Mouse (Mus musculus) heart, embryonic 15.5 days (tissue): Measurements from ENCODE around the gene Fam129c. TPM values are rescaled to one million over a fixed set of nuclear protein-coding genes. Genes with fewer than 3 reads are reported as not detected.
A peak's percentile ranks its signal among the peaks of the same experiment; 100 is the strongest.

Source experiments
- ATAC-seq: fragments of 200-750 bp; cut with Nextera tagmentation; replicated peaks from 2 replicates; pipeline ENCODE4 v1.8.0; 2017; ENCODE audit warnings: low read depth, moderate TSS enrichment; ENCODE audit not compliant: insufficient number of reproducible peaks, insufficient read depth, low FRiP score
- H3K27ac ChIP-seq: fragments of 300-500 bp; sonication (generic); 2 replicates; pipeline ENCODE4 v1.5.1; 2015; ENCODE audit warnings: mild to moderate bottlenecking, inconsistent platforms
- H3K27me3 ChIP-seq: fragments of 300-500 bp; sonication (generic); 2 replicates; pipeline ENCODE4 v1.6.1; 2015; ENCODE audit warnings: inconsistent platforms
- H3K36me3 ChIP-seq: fragments of 300-500 bp; sonication (generic); 2 replicates; pipeline ENCODE4 v1.6.1; 2015; ENCODE audit warnings: mild to moderate bottlenecking, inconsistent platforms
- H3K4me1 ChIP-seq: fragments of 300-500 bp; sonication (generic); replicated peaks from 2 replicates; pipeline ENCODE4 v1.6.1; 2015; ENCODE audit warnings: inconsistent platforms
- H3K4me2 ChIP-seq: fragments of 300-500 bp; sonication (generic); 2 replicates; pipeline ENCODE4 v1.6.1; 2015; ENCODE audit warnings: inconsistent platforms, mild to moderate bottlenecking, moderate library complexity
- H3K4me3 ChIP-seq: fragments of 300-500 bp; sonication (generic); 2 replicates; pipeline ENCODE4 v1.5.1; 2015; ENCODE audit warnings: mild to moderate bottlenecking, inconsistent platforms
- H3K9ac ChIP-seq: fragments of 300-500 bp; sonication (generic); 2 replicates; pipeline ENCODE4 v1.6.1; 2015; ENCODE audit warnings: mild to moderate bottlenecking, inconsistent platforms
- H3K9me3 ChIP-seq: fragments of 300-500 bp; sonication (generic); replicated peaks from 2 replicates; pipeline ENCODE4 v1.6.1; 2016; ENCODE audit warnings: inconsistent platforms
- WGBS: fragments of 180-500 bp; shearing (Covaris S2); methylation state at CpG from one replicate; pipeline ENCODE4 v1.1.7; 2015; ENCODE audit warnings: mixed read lengths; 5-methylcytosine and 5-hydroxymethylcytosine counted together
- polyA plus RNA-seq: library from polyadenylated mRNA; unstranded; fragments of >200 nt; fragmentation: Nextera tagmentation; extraction: Ambion mirVana; gene quantifications from 2 replicates; pipeline ENCODE4 v1.2.1, GENCODE M21; 2015

Fam129c gene
- polyA plus RNA-seq: 2.1 and 3.1 TPM in 2 replicates

GRCm38 (mm10) chr8:71597451-71597850, at the start of gene Fam129c:
Gene Fam129c, plus strand, starts transcription at chr8:71597648.
- H3K9ac ChIP-seq: no peak within 1 kb of the TSS
- no peak within 1 kb of the TSS for H3K4me2 ChIP-seq
- H3K27ac ChIP-seq: no peak within 1 kb of the TSS
- H3K9me3 ChIP-seq: no peaks in the 10 kb centered on the region
- 0 out of 2 replicates have a peak, but pooled peaks cover 5% of the 10 kb centered on the region for H3K36me3 ChIP-seq
- ATAC-seq: no peak
- peaks cover 32% of the 10 kb centered on the region for H3K4me1 ChIP-seq
- H3K4me3 ChIP-seq: no peak within 1 kb of the TSS
- WGBS: 82% methylated on average over 3 of the region's 3 CpGs
- peaks cover 26% of the 10 kb centered on the region for H3K27me3 ChIP-seq

- 67% methylated on average over 7 of the region's 7 CpGs for WGBS
- 0 out of 2 replicates have a peak, but pooled peaks cover 5% of the 10 kb centered on the region for H3K27me3 ChIP-seq
- no peak overlapping the region for H3K4me2 ChIP-seq
- no peak for ATAC-seq
- H3K27ac ChIP-seq: no peak overlapping the region
- H3K9ac ChIP-seq: no peak overlapping the region
- H3K4me3 ChIP-seq: no peak overlapping the region
- H3K9me3 ChIP-seq: no peaks in the 10 kb centered on the region
- no peaks in the 10 kb centered on the region for H3K4me1 ChIP-seq
- peaks cover 23% of the 10 kb centered on the region; the same call in 1 of the 2 replicates for H3K36me3 ChIP-seq
Measured at GRCm38 (mm10) chr8:71550754-71551153, 46.7 kb upstream of the Fam129c start.

GRCm38 (mm10) chr8:71552770-71553169, 44.7 kb upstream of the Fam129c start:
- no peaks in the 10 kb centered on the region for H3K4me1 ChIP-seq
- H3K27me3 ChIP-seq: peaks cover 23% of the 10 kb centered on the region
- H3K9ac ChIP-seq: no peak overlapping the region
- H3K36me3 ChIP-seq: peaks cover 11% of the 10 kb centered on the region; the same call in 1 of the 2 replicates
- no peak overlapping the region for H3K4me3 ChIP-seq
- H3K9me3 ChIP-seq: no peaks in the 10 kb centered on the region
- H3K27ac ChIP-seq: no peak overlapping the region
- 54% methylated on average over 6 of the region's 6 CpGs for WGBS
- no peak for ATAC-seq
- no peak overlapping the region for H3K4me2 ChIP-seq

GRCm38 (mm10) chr8:71554001-71554400, 43.4 kb upstream of the Fam129c start:
- Histone ChIP-seq H3K36me3 (no peaks in the 10 kb centered on the region), H3K4me2 (no peak overlapping the region), H3K4me3 (no peak overlapping the region), H3K9me3 (no peaks in the 10 kb centered on the region), H3K27ac (0 out of 2 replicates have a peak overlapping the region, but pooled peaks have one; percentile 34), H3K4me1 (peaks cover 9% of the 10 kb centered on the region), H3K9ac (no peak overlapping the region), H3K27me3 (peaks cover 36% of the 10 kb centered on the region)
- WGBS: 69% methylated on average over 6 of the region's 6 CpGs
- ATAC-seq: no peak

- no peaks in the 10 kb centered on the region for H3K9me3 ChIP-seq
- no peak overlapping the region for H3K4me3 ChIP-seq
- no peak overlapping the region for H3K9ac ChIP-seq
- H3K4me2 ChIP-seq: no peak overlapping the region
- WGBS: 78% methylated on average over 2 of the region's 2 CpGs
- no peak; the same call in 1 of the 2 replicates for ATAC-seq
- peaks cover 12% of the 10 kb centered on the region for H3K4me1 ChIP-seq
- no peaks in the 10 kb centered on the region for H3K36me3 ChIP-seq
- 0 out of 2 replicates have a peak overlapping the region, but pooled peaks have one; percentile 34 for H3K27ac ChIP-seq
- H3K27me3 ChIP-seq: peaks cover 42% of the 10 kb centered on the region
Measured at GRCm38 (mm10) chr8:71554644-71555043, 42.8 kb upstream of the Fam129c start.

- Histone ChIP-seq H3K4me3 (peak within 1 kb of the TSS; percentile 48), H3K4me2 (peak within 1 kb of the TSS; percentile 66), H3K27ac (no peak within 1 kb of the TSS), H3K9me3 (no peaks in the 10 kb centered on the region), H3K36me3 (no peaks in the 10 kb centered on the region), H3K9ac (0 out of 2 replicates have a peak within 1 kb of the TSS, but pooled peaks have one; percentile 21), H3K27me3 (peaks cover 70% of the 10 kb centered on the region), H3K4me1 (peaks cover 20% of the 10 kb centered on the region)
- ATAC-seq: peak; percentile 10; the same call in 1 of the 2 replicates
- WGBS: 4% methylated on average over 70 of the region's 70 CpGs
Measured at GRCm38 (mm10) chr8:71558071-71558957, 39.1 kb upstream of the Fam129c start, which contains the start of gene Tmem221. Gene Tmem221, minus strand, starts transcription at chr8:71558871.

- Histone ChIP-seq H3K9me3 (no peaks in the 10 kb centered on the region), H3K27ac (no peak overlapping the region), H3K4me2 (peak overlapping the region; percentile 66), H3K27me3 (peaks cover 73% of the 10 kb centered on the region), H3K36me3 (no peaks in the 10 kb centered on the region), H3K4me3 (peak overlapping the region; percentile 48), H3K4me1 (peaks cover 20% of the 10 kb centered on the region), H3K9ac (0 out of 2 replicates have a peak overlapping the region, but pooled peaks have one; percentile 21)
- peak; percentile 23; the same call in 1 of the 2 replicates for ATAC-seq
- 2% methylated on average over 24 of the region's 24 CpGs for WGBS
Measured at GRCm38 (mm10) chr8:71558958-71559690, 38.3 kb upstream of the Fam129c start.

GRCm38 (mm10) chr8:71560071-71560470, 37.4 kb upstream of the Fam129c start:
- no peak overlapping the region for H3K9ac ChIP-seq
- ATAC-seq: no peak
- H3K27me3 ChIP-seq: peaks cover 73% of the 10 kb centered on the region
- WGBS: 67% methylated on average over 3 of the region's 3 CpGs
- peaks cover 20% of the 10 kb centered on the region for H3K4me1 ChIP-seq
- no peak overlapping the region for H3K4me3 ChIP-seq
- H3K9me3 ChIP-seq: no peaks in the 10 kb centered on the region
- no peak overlapping the region for H3K27ac ChIP-seq
- no peaks in the 10 kb centered on the region for H3K36me3 ChIP-seq
- no peak overlapping the region for H3K4me2 ChIP-seq

- Histone ChIP-seq H3K4me1 (peaks cover 20% of the 10 kb centered on the region), H3K27ac (no peak overlapping the region), H3K4me2 (no peak overlapping the region), H3K36me3 (no peaks in the 10 kb centered on the region), H3K9ac (no peak overlapping the region), H3K4me3 (no peak overlapping the region), H3K27me3 (peaks cover 68% of the 10 kb centered on the region), H3K9me3 (no peaks in the 10 kb centered on the region)
- no peak for ATAC-seq
- 83% methylated on average over 5 of the region's 5 CpGs for WGBS
Measured at GRCm38 (mm10) chr8:71560765-71561164, 36.7 kb upstream of the Fam129c start.

GRCm38 (mm10) chr8:71561401-71561800, 36.0 kb upstream of the Fam129c start:
- Histone ChIP-seq H3K9ac (no peak overlapping the region), H3K4me3 (no peak overlapping the region), H3K4me2 (no peak overlapping the region), H3K27ac (no peak overlapping the region), H3K9me3 (no peaks in the 10 kb centered on the region), H3K36me3 (no peaks in the 10 kb centered on the region), H3K27me3 (peaks cover 63% of the 10 kb centered on the region), H3K4me1 (peaks cover 20% of the 10 kb centered on the region)
- WGBS: 2% methylated on average over 15 of the region's 15 CpGs
- no peak for ATAC-seq

GRCm38 (mm10) chr8:71562751-71563150, 34.7 kb upstream of the Fam129c start:
- Histone ChIP-seq H3K27ac (no peak overlapping the region), H3K4me2 (peak overlapping the region; percentile 53), H3K36me3 (no peaks in the 10 kb centered on the region), H3K4me1 (peaks cover 20% of the 10 kb centered on the region), H3K9me3 (no peaks in the 10 kb centered on the region), H3K4me3 (peak overlapping the region; percentile 26), H3K9ac (no peak overlapping the region), H3K27me3 (peaks cover 50% of the 10 kb centered on the region)
- WGBS: under 1% methylated on average over 33 of the region's 33 CpGs
- ATAC-seq: no peak; the same call in 1 of the 2 replicates
